Mouse (Mus musculus): ENCODE measurements around the gene Eif3c. TPM values are rescaled to one million over a fixed set of nuclear protein-coding genes. Genes with fewer than 3 reads are reported as not detected.

Eif3c gene
- polyA plus RNA-seq, 1 experiment = 344 TPM

DNA sequence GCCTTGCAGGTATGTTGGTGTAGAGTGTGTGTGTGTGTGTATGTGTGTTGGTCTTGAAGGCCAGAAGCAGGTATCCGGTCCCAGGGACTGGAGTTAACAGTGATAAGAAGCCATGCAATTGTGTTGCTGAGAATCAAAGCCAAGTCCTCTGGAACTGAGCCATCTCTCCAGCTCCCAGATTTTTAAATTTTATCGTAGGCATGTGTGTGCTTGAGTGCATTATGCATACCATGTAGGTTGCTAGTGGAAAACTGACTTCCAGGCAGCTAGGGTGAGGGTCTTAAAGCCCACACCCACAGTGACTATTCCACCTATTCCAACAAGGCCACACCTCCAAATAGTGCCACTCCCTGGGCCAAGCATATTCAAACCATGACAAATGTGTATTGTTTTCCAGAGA, 61.3 kb downstream of the Eif3c start:
- no peak overlapping the region for H3K4me2 ChIP-seq (ENCODE audit: low read depth)
- TF ChIP-seq TCF3 (IDR thresholded peaks at IDR 0.05; ENCODE audit: insufficient read length, low read depth) (no peak), USF1 (IDR thresholded peaks at IDR 0.05; ENCODE audit: low read depth) (no peak), POLR2AphosphoS2 (IDR thresholded peaks at IDR 0.05; ENCODE audit: insufficient read length, low read depth) (no peak), E2F4 (IDR thresholded peaks at IDR 0.05; ENCODE audit: insufficient read depth) (no peak), MYOG (IDR thresholded peaks at IDR 0.05; ENCODE audit: control insufficient read depth in 1 of 3, insufficient read depth in 1 of 3, insufficient read length in 2 of 3, low read depth in 2 of 3) (no peak), CEBPB (IDR thresholded peaks at IDR 0.05; ENCODE audit: insufficient read depth, poor library complexity, severe bottlenecking) (no peak), MYOD1 (IDR thresholded peaks at IDR 0.05; ENCODE audit: control insufficient read depth in 1 of 3, insufficient read length in 2 of 3, low read depth in 2 of 3) (no peak), SRF (IDR thresholded peaks at IDR 0.05; ENCODE audit: control insufficient read depth, insufficient read length, low read depth) (no peak), MAX (IDR thresholded peaks at IDR 0.05; ENCODE audit: low read depth) (no peak), REST (IDR thresholded peaks at IDR 0.05; ENCODE audit: insufficient read depth, insufficient read length) (no peak), TCF12 (IDR thresholded peaks at IDR 0.05; ENCODE audit: insufficient read depth, poor library complexity, severe bottlenecking) (no peak), POLR2A (IDR thresholded peaks at IDR 0.05; ENCODE audit: insufficient read length, low read depth) (no peak)
- H3K79me2 ChIP-seq (ENCODE audit: control insufficient read depth, insufficient read depth) = peaks cover 19% of the 10 kb centered on the region
- H3K36me3 ChIP-seq (ENCODE audit: control insufficient read depth, insufficient read depth) = peaks cover 12% of the 10 kb centered on the region
- H3K4me3 ChIP-seq = no peak overlapping the region
- no peak overlapping the region for H3ac ChIP-seq (ENCODE audit: control insufficient read depth, insufficient read length)
- no peaks in the 10 kb centered on the region for H3K27me3 ChIP-seq (ENCODE audit: control insufficient read depth, insufficient read depth, insufficient read length)

DNA sequence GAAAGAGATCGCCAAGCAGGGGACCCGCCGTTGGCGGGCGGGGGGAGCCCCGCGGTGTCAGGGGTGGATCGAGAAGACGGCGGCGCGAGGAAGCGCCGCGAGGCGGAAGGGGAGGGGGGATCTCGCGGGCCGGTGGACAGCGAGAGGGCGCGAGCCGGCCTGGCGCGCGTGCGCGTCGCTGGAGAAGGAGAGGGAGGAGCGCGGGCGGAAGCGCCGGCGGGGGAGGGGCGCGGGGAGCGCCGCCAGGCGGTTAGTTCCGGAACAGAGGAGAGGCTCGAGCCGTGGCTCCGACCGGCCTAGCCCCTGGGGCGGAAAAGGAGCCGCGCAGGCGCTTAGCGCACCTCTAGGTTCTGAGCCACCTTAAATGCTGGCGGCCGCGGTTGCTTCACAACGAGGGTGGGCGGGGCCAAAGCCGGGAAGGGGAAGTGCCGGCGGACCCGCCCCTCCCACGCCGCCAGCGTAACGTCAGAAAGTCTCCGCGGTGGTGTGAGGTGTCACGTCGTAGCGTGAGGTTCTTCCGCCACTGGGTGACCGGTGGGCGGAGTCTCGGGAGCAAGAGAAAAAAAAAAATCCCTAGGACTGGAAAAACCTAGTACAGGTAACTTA, 62.8 kb downstream of the Eif3c start, which contains the start of gene Atxn2l:
TSS of gene Atxn2l (minus strand) at position 165 of the 606 bp plus-strand sequence.
- Histone ChIP-seq H3K79me2 (ENCODE audit: control insufficient read depth, insufficient read depth) (peaks cover 34% of the 10 kb centered on the region), H3K4me3 (peak within 1 kb of the TSS; percentile 62), H3K27me3 (ENCODE audit: control insufficient read depth, insufficient read depth, insufficient read length) (no peaks in the 10 kb centered on the region), H3K36me3 (ENCODE audit: control insufficient read depth, insufficient read depth) (peaks cover 24% of the 10 kb centered on the region), H3ac (ENCODE audit: control insufficient read depth, insufficient read length) (peak within 1 kb of the TSS; percentile 91), H3K4me2 (ENCODE audit: low read depth) (peak within 1 kb of the TSS; percentile 98)
- TF ChIP-seq SRF (IDR thresholded peaks at IDR 0.05; ENCODE audit: control insufficient read depth, insufficient read length, low read depth) (no peak), MYOD1 (IDR thresholded peaks at IDR 0.05; ENCODE audit: control insufficient read depth in 1 of 3, insufficient read length in 2 of 3, low read depth in 2 of 3) (peak in 1 of 3 experiments; percentile 20), TCF12 (IDR thresholded peaks at IDR 0.05; ENCODE audit: insufficient read depth, poor library complexity, severe bottlenecking) (no peak), CEBPB (IDR thresholded peaks at IDR 0.05; ENCODE audit: insufficient read depth, poor library complexity, severe bottlenecking) (no peak), E2F4 (IDR thresholded peaks at IDR 0.05; ENCODE audit: insufficient read depth) (no peak), REST (IDR thresholded peaks at IDR 0.05; ENCODE audit: insufficient read depth, insufficient read length) (peak; percentile 33), POLR2AphosphoS2 (IDR thresholded peaks at IDR 0.05; ENCODE audit: insufficient read length, low read depth) (peak; percentile 94), USF1 (IDR thresholded peaks at IDR 0.05; ENCODE audit: low read depth) (no peak), MYOG (IDR thresholded peaks at IDR 0.05; ENCODE audit: control insufficient read depth in 1 of 3, insufficient read depth in 1 of 3, insufficient read length in 2 of 3, low read depth in 2 of 3) (peak in 1 of 3 experiments; percentile 39), TCF3 (IDR thresholded peaks at IDR 0.05; ENCODE audit: insufficient read length, low read depth) (no peak), POLR2A (IDR thresholded peaks at IDR 0.05; ENCODE audit: insufficient read length, low read depth) (peak; percentile 58)

DNA sequence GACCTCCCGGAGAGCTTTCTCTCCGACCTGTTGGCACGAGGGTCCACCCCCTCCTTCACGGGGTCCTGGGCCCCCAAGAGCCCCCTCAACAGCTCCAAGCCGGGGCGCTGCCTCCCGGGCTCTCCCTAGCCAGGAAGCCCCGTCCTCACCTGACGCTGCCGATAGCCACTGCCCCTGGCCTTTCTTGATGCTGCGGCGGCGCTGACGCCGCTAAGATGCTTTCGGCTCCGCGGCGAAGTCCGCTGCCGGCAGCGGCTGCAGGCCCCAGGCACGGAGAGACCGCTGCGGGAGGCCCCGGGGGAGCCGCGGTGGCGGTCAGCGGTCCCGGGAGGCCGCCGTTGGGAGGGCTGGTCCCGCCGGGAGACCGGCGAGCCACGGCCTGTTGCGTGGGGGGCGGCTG, 63.5 kb downstream of the Eif3c start:
- Histone ChIP-seq H3K79me2 (ENCODE audit: control insufficient read depth, insufficient read depth) (peaks cover 40% of the 10 kb centered on the region), H3ac (ENCODE audit: control insufficient read depth, insufficient read length) (peak overlapping the region; percentile 91), H3K36me3 (ENCODE audit: control insufficient read depth, insufficient read depth) (peaks cover 30% of the 10 kb centered on the region), H3K4me3 (peak overlapping the region; percentile 62), H3K4me2 (ENCODE audit: low read depth) (no peak overlapping the region), H3K27me3 (ENCODE audit: control insufficient read depth, insufficient read depth, insufficient read length) (no peaks in the 10 kb centered on the region)
- TF ChIP-seq MYOD1 (IDR thresholded peaks at IDR 0.05; ENCODE audit: control insufficient read depth in 1 of 3, insufficient read length in 2 of 3, low read depth in 2 of 3) = no peak
- TF ChIP-seq TCF12 (IDR thresholded peaks at IDR 0.05; ENCODE audit: insufficient read depth, poor library complexity, severe bottlenecking) = no peak
- TF ChIP-seq POLR2A (IDR thresholded peaks at IDR 0.05; ENCODE audit: insufficient read length, low read depth) = no peak
- TF ChIP-seq SRF (IDR thresholded peaks at IDR 0.05; ENCODE audit: control insufficient read depth, insufficient read length, low read depth) = no peak
- TF ChIP-seq CEBPB (IDR thresholded peaks at IDR 0.05; ENCODE audit: insufficient read depth, poor library complexity, severe bottlenecking) = no peak
- TF ChIP-seq TCF3 (IDR thresholded peaks at IDR 0.05; ENCODE audit: insufficient read length, low read depth) = no peak
- TF ChIP-seq POLR2AphosphoS2 (IDR thresholded peaks at IDR 0.05; ENCODE audit: insufficient read length, low read depth) = no peak
- TF ChIP-seq USF1 (IDR thresholded peaks at IDR 0.05; ENCODE audit: low read depth) = no peak
- no peak for TF ChIP-seq E2F4 (IDR thresholded peaks at IDR 0.05; ENCODE audit: insufficient read depth)
- TF ChIP-seq MYOG (IDR thresholded peaks at IDR 0.05; ENCODE audit: control insufficient read depth in 1 of 3, insufficient read depth in 1 of 3, insufficient read length in 2 of 3, low read depth in 2 of 3) = no peak
- TF ChIP-seq REST (IDR thresholded peaks at IDR 0.05; ENCODE audit: insufficient read depth, insufficient read length) = no peak
- no peak for TF ChIP-seq MAX (IDR thresholded peaks at IDR 0.05; ENCODE audit: low read depth)

DNA sequence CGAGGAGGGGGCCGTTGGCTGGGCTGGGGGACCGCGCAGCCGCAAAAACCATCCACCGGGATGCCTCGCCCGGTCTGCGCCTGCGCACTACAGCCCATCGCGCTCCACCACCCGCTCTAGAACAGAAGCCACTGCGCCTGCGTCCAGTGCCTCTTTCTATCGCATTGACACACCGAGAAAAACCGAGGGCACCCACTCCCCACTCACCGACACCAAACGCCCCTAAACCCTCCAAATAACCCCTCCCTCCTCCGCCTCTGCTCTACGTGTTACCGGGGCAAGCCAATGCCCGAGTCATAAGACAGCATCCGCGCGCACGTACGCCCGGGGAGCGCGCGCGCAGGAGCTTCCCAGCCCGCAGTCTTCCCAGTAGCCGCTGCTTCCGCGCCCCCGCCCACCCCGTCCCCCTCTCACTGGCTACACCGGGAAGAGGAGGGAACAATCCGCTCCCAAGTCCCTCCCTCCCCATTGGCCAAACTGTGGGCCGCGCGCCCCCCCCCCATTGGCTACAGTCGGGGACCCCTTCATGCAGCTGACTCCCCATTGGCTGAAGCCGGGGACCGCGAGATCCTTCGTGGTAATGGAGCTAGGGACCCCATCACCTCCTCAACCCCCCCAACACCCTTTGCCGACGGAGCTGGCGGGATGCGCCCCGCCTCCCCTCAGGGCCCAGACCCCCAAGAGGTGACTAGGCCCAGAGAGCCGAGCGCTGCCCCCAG, 64.0 kb downstream of the Eif3c start:
- peaks cover 46% of the 10 kb centered on the region for H3K79me2 ChIP-seq (ENCODE audit: control insufficient read depth, insufficient read depth)
- peak overlapping the region; percentile 62 for H3K4me3 ChIP-seq
- H3ac ChIP-seq (ENCODE audit: control insufficient read depth, insufficient read length) = peak overlapping the region; percentile 91
- peaks cover 36% of the 10 kb centered on the region for H3K36me3 ChIP-seq (ENCODE audit: control insufficient read depth, insufficient read depth)
- TF ChIP-seq MYOG (IDR thresholded peaks at IDR 0.05; ENCODE audit: control insufficient read depth in 1 of 3, insufficient read depth in 1 of 3, insufficient read length in 2 of 3, low read depth in 2 of 3) (no peak), TCF12 (IDR thresholded peaks at IDR 0.05; ENCODE audit: insufficient read depth, poor library complexity, severe bottlenecking) (no peak), POLR2A (IDR thresholded peaks at IDR 0.05; ENCODE audit: insufficient read length, low read depth) (peak; percentile 58), MAX (IDR thresholded peaks at IDR 0.05; ENCODE audit: low read depth) (no peak), CEBPB (IDR thresholded peaks at IDR 0.05; ENCODE audit: insufficient read depth, poor library complexity, severe bottlenecking) (no peak), E2F4 (IDR thresholded peaks at IDR 0.05; ENCODE audit: insufficient read depth) (peak; percentile 42), POLR2AphosphoS2 (IDR thresholded peaks at IDR 0.05; ENCODE audit: insufficient read length, low read depth) (peak; percentile 78), MYOD1 (IDR thresholded peaks at IDR 0.05; ENCODE audit: control insufficient read depth in 1 of 3, insufficient read length in 2 of 3, low read depth in 2 of 3) (no peak), TCF3 (IDR thresholded peaks at IDR 0.05; ENCODE audit: insufficient read length, low read depth) (no peak), SRF (IDR thresholded peaks at IDR 0.05; ENCODE audit: control insufficient read depth, insufficient read length, low read depth) (no peak)
- no peaks in the 10 kb centered on the region for H3K27me3 ChIP-seq (ENCODE audit: control insufficient read depth, insufficient read depth, insufficient read length)
- no peak overlapping the region for H3K4me2 ChIP-seq (ENCODE audit: low read depth)
